Mouse (Mus musculus) layer of hippocampus, postnatal 36 days (tissue): Measurements from ENCODE around the gene Cox5b. TPM values are rescaled to one million over a fixed set of nuclear protein-coding genes. Genes with fewer than 3 reads are reported as not detected.

Experiments
- DNase-seq, 2 experiments: peaks; one replicate each; pipeline ENCODE4 v3.0.0; 2022
- microRNA-seq, 2 experiments: library from miRNA; unstranded; fragments of <30 nt; microRNA quantifications; one replicate each; pipeline ENCODE4 v1.2.0; 2021
- total RNA-seq, 2 experiments: library from RNA; stranded (reverse); gene quantifications; 2 replicates each; pipeline ENCODE4 v1.2.3; 2021

Cox5b gene
- total RNA-seq, 2 experiments from 2014 or later = 648 to 684 TPM

DNA sequence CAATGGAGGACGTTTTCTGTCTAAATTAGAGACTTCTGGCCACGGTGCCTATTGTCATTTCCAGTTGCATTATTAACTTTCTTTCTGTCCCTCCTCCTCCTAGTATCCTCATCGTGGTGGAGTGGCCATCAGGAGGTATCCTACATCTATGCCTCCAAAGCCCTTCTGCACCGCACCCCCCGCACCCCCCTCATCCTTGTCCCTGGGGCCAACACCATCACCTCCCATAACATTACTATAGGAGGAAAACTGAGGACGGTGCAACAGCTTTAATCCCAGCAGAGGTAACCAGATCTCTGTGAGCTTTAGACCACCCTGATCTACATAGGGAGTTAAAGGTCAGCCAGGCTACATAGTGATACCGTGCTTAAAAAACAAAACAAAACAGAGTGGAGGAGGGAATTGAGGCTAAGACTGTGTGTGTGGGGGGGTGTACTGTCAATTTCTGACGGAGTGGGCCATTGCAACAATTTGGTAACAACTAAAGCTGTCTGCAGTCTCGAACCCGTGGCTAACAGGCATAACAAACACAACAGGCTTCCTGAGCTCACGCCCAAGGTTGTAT, 496 bp upstream of the Cox5b start:
- no peak for DNase-seq

DNA sequence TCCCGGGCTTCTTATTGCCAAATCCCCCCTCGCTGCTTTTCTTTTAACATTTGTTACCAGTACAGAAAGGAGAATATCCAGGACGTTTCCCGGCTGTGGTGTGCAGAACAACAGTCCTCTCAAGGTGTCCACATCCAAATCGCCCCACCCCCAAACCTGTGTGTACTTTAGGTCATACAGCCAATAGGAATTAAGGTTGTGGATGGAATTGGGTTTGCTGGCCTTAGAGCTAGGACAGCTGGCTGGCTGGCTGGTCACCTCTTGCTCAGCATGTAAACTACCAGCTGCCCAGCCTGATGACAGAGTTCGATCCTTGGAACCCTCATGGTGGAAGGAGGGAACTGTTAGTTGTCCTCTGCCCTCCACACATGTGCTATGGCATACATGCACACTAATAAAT, 3.6 kb downstream of the Cox5b start:
- no peak for DNase-seq

GRCm38 (mm10) chr1:36696411-36696810, 5.2 kb downstream of the Cox5b start:
- no peak for DNase-seq

DNA sequence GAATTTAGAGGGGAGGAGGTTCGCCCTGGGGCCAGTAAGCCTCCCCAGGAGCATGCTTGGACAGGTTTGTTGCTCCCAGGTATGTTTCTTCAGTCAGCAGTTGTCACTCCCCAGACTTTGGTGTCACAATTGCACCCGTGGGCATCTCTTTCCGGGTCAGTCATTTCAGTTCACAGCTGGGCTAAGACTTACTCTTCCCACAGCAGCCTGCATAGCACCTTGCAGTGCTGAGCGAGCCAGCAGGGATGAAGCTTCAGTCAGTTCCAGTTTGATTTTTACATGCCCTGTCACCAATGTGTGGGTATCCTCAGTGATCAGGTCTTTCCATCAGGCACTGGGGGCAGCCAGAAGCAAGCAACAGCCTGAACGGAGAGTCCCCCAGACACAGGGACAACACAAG, 5.8 kb downstream of the Cox5b start:
- no peak for DNase-seq

DNA sequence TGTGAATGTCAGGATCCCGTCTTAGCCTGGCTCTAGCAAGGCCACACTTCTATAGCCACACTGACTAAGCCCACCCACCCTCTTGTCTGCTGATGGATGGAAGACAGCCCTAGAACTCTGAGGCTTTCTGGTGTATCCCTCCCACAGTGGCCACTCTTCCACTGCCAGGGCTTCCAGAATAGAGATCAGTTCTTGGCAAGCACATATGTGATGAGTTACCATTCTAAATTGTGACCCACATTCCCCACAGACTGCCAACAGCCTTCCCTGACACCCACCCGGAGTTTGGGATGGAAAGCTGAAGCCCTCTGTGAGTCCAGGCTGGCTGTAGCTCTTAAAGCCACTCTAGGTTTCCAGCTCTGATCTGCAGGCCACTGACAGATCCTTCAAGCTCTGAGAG, 15.9 kb downstream of the Cox5b start:
- DNase-seq = no peak

- no peak for DNase-seq
These were observed 16.5 kb downstream of the Cox5b start for GRCm38 (mm10) chr1:36707797-36708196.

DNA sequence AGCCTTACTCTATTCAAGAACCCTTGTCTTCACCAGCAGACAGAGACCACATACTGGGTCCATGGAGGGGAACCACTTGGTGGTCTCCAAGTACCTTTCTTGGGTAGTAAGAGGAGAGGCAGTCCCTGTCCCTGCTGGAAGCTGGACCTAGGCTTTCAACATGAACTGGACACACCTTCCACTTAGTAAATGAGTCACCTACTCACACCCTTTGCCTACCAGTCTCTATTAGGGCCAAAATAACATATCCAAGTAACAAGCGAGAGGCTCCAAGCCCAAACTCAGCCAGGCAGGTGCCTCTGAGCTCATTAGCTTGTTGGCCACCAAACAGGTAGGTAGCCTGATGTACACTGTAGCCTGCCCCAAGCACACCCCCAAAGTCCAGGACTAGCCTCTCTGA, 17.4 kb downstream of the Cox5b start:
- DNase-seq = no peak

DNA sequence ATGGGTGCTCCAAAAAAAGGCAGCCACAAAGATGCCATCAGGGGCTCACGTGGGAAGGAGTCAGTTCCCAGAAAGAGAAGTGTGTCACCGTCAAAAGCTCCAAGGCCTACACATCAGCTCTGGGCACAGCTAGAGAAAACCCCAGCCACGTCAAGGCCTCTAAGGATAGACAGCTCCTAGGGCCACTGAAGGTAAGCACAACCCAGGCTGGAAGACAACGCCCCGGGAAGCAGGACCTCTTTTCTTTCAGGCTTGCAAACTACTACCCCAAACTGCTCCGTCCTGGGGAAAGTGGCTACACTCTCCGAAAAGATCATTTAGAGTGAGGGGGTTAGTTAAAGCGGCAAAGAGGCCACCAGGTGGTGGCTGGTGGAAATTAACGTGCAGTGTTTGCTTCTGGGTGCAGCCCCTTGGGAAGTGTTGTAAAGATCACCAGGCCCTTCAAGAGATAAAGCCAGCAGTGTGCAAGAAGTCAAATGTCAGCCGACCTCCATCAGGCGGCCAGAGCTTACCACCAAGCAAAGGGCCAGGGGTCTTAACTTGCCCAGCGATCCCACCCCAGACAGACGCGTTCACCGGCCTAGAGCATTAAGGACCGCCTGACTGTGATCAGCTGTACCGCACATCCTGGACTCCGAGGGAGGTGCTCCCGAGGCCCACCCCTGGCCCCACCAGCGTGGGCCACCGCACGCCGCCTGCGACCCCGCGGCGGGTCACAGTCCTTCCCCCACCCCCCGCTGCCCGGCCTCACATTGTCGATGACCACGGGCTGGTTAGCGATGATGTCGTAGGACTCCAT, 18.0 kb downstream of the Cox5b start:
- no peak for DNase-seq

DNA sequence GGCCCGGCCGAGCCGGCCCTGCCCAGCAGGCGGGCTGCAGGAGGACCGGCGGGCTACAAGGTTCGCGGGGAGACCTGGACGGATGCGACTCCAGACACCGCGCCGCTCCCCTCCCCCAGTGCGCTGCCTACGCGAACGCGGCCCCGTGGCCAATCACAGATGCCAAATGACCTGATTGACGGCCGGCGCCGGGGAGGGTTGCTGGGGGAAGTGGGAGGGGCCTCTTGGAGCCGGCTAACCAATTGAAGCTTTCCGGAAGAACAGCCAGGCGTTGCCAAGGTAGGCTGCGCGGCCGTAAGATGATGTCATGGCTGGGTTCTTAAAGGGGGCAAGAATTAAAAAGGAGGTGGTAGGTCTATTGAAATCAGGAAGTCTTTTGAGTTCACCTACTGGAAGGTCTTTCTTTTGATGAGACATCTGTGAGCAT, 18.6 kb downstream of the Cox5b start, which contains the start of gene 4933424G06Rik:
Gene 4933424G06Rik, plus strand, starts transcription at position 296 of the 427 bp plus-strand sequence.
- peak; percentile 98 for DNase-seq

GRCm38 (mm10) chr1:36711104-36711503, 19.9 kb downstream of the Cox5b start:
- no peak for DNase-seq

DNA sequence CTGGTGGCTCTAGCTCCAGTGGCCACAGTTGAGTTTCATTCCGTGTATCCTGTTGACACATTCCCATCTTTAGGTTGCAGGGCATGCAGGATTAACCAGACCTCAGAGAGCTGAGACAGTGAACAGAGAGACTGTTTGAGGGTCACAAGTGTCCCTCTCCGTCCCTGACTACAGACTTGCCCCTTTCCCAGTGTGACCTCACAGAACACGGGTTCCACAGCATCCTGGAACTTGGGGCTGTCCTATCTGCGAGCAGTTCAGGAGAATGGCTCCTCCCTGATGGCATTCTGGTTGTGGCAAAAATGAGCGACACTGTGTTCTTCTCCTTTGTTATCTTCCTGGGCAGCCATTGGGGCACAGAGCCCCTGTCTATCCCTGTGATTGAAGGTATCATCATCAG, 23.1 kb downstream of the Cox5b start, which contains the start of gene Actr1b:
Gene Actr1b, minus strand, starts transcription at position 112 of the 400 bp plus-strand sequence.
- DNase-seq = no peak

- DNase-seq = no peak
These were observed 27.5 kb downstream of the Cox5b start for GRCm38 (mm10) chr1:36718786-36719185.

DNA sequence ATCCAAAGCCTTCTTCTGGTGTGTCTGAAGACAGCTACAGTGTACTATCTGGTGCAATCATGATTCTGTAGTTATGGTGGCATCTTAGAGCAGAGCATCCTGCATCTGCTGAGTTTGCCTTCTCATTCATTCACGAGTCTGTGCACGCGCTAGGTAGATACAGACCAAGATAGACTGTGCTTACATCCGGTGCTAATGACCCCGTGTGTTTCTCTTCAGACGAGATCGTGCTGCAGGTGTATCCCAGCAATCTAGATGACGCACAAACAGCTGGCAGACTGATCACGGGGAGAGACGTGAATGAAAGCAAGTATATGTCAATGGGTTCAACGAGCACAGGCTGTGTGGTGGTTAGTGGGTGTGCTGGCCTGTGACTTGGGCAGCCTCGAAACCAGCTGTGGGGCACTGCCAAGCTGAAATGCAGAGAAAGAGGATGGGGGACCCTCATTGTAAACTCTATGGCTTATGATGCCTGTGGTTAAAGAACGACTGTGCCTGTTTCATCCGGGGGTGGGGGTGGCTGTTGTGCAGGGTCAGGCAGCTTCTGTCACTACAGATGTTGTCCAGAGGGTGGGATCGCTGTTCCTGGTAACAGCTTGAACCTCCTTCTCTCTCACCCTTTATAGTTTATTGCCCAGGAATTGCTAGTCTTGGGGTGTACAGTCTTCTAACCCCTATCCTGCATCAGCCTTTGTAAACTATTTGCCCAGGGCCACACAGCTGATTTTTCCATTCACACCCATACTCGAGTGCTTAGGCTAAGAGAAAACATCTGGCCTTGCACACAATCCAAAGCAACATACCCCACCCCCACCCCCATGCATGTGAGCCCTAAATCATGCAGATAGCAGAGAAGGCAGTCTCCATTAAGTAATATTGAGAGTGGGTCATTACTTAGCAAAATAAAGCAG, 32.2 kb downstream of the Cox5b start:
- DNase-seq = no peak

GRCm38 (mm10) chr1:36724057-36724431, 32.8 kb downstream of the Cox5b start:
- DNase-seq = no peak

DNA sequence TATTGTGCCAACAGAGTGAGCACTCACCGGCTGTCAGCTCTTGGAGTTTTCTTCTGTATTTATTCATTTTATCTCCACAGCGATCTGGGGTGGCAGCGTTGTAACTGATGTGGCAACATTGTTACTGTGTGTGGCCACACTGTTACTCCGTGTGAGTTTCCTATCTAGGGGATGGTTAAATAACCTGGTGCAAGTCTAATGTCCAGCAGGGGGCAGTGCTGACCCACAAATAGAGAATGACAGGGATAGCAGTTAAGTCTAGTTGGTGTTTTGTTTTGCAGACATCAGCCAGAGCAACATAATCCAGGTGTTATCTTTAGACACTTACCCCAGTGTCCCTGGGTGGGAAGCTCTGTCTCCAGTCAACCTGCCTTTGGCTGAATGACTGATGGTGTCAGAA, 46.1 kb downstream of the Cox5b start:
- DNase-seq = peak; percentile 71 to 79

DNA sequence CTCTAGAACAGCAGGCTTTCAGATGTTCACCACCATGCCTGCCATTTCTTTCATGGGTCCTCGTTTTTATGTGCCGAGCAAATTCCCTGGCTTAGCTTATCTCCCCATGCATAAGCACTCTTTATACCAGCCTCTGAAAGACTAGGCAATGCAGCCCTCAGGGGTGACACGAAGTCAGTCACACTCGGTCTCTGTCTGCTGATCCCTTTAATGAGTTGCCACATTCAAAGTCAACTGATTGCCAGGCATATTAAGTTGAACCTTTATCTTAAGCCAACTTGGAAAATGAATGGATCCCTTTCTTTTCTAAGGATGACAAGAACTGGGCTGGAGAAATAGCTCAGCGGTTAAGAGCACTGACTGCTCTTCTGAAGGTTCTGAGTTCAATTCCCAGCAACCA, 48.0 kb downstream of the Cox5b start:
- DNase-seq = no peak

- no peak for DNase-seq
These were observed 51.8 kb downstream of the Cox5b start for GRCm38 (mm10) chr1:36743046-36743445.

Small RNAs within 50 kb of the gene (microRNA-seq; reads per million reads assigned to microRNA genes)
- gene Gm24133 = 0 reads per million in 2 experiments

Other genes with a start within 250 kb of the Cox5b start
- 10 to 100 TPM; 77.4 to 78.5 TPM for gene Lman2l, start 246.2 kb upstream of the Cox5b start, total RNA-seq
- 10 to 100 TPM; 15.4 to 17.0 TPM for gene Cnnm4, start 219.8 kb upstream of the Cox5b start, total RNA-seq
- gene Cnnm3, start 179.6 kb upstream of the Cox5b start, total RNA-seq = 10 to 100 TPM; 29.0 to 39.0 TPM
- 1 to 10 TPM; 7.9 to 8.5 TPM for gene Ankrd23, start 154.6 kb upstream of the Cox5b start, total RNA-seq
- not detected for gene Gm42417, start 152.0 kb upstream of the Cox5b start, total RNA-seq
- 10 to 100 TPM; 11.9 to 12.6 TPM for gene Ankrd39, start 144.0 kb upstream of the Cox5b start, total RNA-seq
- gene Sema4c, start 133.1 kb upstream of the Cox5b start, total RNA-seq = 10 to 100 TPM; 11.4 to 11.6 TPM
- not detected for gene Fam178b, start 8.3 kb upstream of the Cox5b start, total RNA-seq
- gene 4933424G06Rik, start 18.7 kb downstream of the Cox5b start, total RNA-seq = not detected
- gene Actr1b, start 23.0 kb downstream of the Cox5b start, total RNA-seq = 100 to 1,000 TPM; 246 to 247 TPM
- 1 to 10 TPM; 4.0 to 5.0 TPM for gene Zap70, start 70.3 kb downstream of the Cox5b start, total RNA-seq